In genomic region chr11:72573819-72574218, GRCm38 (mm10) we compare ENCODE assay signal across 8 mouse cellular contexts. TPM values are rescaled to one million over a fixed set of nuclear protein-coding genes. Genes with fewer than 3 reads are reported as not detected.
DNase-seq lines count a peak whose midpoint lies in the region; ATAC-seq and TF ChIP-seq lines count a peak whose summit lies in the region.

No protein-coding gene starts in this region.

- no peak for ATAC-seq in forebrain, embryonic 14.5 days
- no peak for ATAC-seq in forebrain, embryonic 11.5 days (replicated peaks; ENCODE audit: low FRiP score)
- ATAC-seq in intestine, postnatal 0 days = no peak

- WGBS in forebrain, embryonic 14.5 days = 100% methylated on average over 1 of the region's 1 CpGs
- 92% methylated on average over 1 of the region's 1 CpGs for WGBS in forebrain, embryonic 11.5 days
- 93% methylated on average over 1 of the region's 1 CpGs for WGBS in intestine, postnatal 0 days

- peak; percentile 40 for DNase-seq in forebrain, embryonic 14.5 days (ENCODE audit: low spot score)
- DNase-seq in forebrain, embryonic 11.5 days (ENCODE audit: low spot score) = no peak
- peak; percentile 29 for DNase-seq in urinary bladder, postnatal 14 days (ENCODE audit: low spot score)
- DNase-seq in urinary bladder, adult 2 months (ENCODE audit: low spot score) = no peak
- DNase-seq in spleen, postnatal 36 days (ENCODE audit: low spot score in 2 of 2) = peak; percentile 45 to 57
- DNase-seq in ovary, adult 18-20 months (ENCODE audit: low spot score) = no peak
- no peak for DNase-seq in layer of hippocampus, postnatal 36 days

- H3K4me3 ChIP-seq in forebrain, embryonic 14.5 days (ENCODE audit: low read depth, low read length) = no peak overlapping the region
- H3K4me3 ChIP-seq in forebrain, embryonic 11.5 days (ENCODE audit: low read depth, low read length) = no peak overlapping the region
- H3K4me3 ChIP-seq in intestine, postnatal 0 days (ENCODE audit: low read depth, low read length) = no peak overlapping the region

- H3K9me3 ChIP-seq in forebrain, embryonic 14.5 days (replicated peaks; ENCODE audit: control insufficient read depth, low read length) = no peaks in the 10 kb centered on the region
- H3K9me3 ChIP-seq in forebrain, embryonic 11.5 days (ENCODE audit: control insufficient read depth, low read length) = no peaks in the 10 kb centered on the region
- H3K9me3 ChIP-seq in intestine, postnatal 0 days (ENCODE audit: control insufficient read depth) = no peaks in the 10 kb centered on the region

- no peak overlapping the region for H3K27ac ChIP-seq in forebrain, embryonic 14.5 days (ENCODE audit: low read depth, low read length)
- no peak overlapping the region for H3K27ac ChIP-seq in forebrain, embryonic 11.5 days (ENCODE audit: low read depth, low read length)
- H3K27ac ChIP-seq in intestine, postnatal 0 days (ENCODE audit: low read depth, low read length) = no peak overlapping the region

- no peaks in the 10 kb centered on the region for H3K36me3 ChIP-seq in forebrain, embryonic 14.5 days (ENCODE audit: control insufficient read depth, insufficient read depth, low read length)
- H3K36me3 ChIP-seq in forebrain, embryonic 11.5 days (ENCODE audit: control insufficient read depth, insufficient read depth, low read length) = no peaks in the 10 kb centered on the region
- no peaks in the 10 kb centered on the region for H3K36me3 ChIP-seq in intestine, postnatal 0 days (ENCODE audit: control insufficient read depth, insufficient read depth)

- peak; percentile 82 for TF ChIP-seq CTCF in intestine, postnatal 0 days (IDR thresholded peaks at IDR 0.05; ENCODE audit: low read depth)

- H3K9ac ChIP-seq in forebrain, embryonic 14.5 days (ENCODE audit: low read length) = no peak overlapping the region
- no peak overlapping the region for H3K9ac ChIP-seq in forebrain, embryonic 11.5 days (ENCODE audit: low read length)
- no peak overlapping the region for H3K9ac ChIP-seq in intestine, postnatal 0 days (ENCODE audit: low read depth, low read length)

- H3K4me2 ChIP-seq in forebrain, embryonic 14.5 days (ENCODE audit: low read length) = no peak overlapping the region
- H3K4me2 ChIP-seq in forebrain, embryonic 11.5 days (ENCODE audit: low read depth, low read length, severe bottlenecking) = no peak overlapping the region
- no peak overlapping the region for H3K4me2 ChIP-seq in intestine, postnatal 0 days (replicated peaks; ENCODE audit: low read depth)

- H3K4me1 ChIP-seq in forebrain, embryonic 14.5 days (ENCODE audit: control insufficient read depth, insufficient read depth, low read length) = 0 out of 2 replicates have a peak, but pooled peaks cover 7% of the 10 kb centered on the region
- peaks cover 6% of the 10 kb centered on the region for H3K4me1 ChIP-seq in forebrain, embryonic 11.5 days (replicated peaks; ENCODE audit: control insufficient read depth, insufficient read depth, low read length)
- no peaks in the 10 kb centered on the region for H3K4me1 ChIP-seq in intestine, postnatal 0 days (replicated peaks; ENCODE audit: control insufficient read depth, insufficient read depth, low read length)

- no peaks in the 10 kb centered on the region for H3K27me3 ChIP-seq in forebrain, embryonic 14.5 days (replicated peaks; ENCODE audit: control insufficient read depth, insufficient read depth, low read length)
- no peaks in the 10 kb centered on the region; the same call in 1 of the 2 replicates for H3K27me3 ChIP-seq in forebrain, embryonic 11.5 days (ENCODE audit: control insufficient read depth, insufficient read depth, low read length)
- no peaks in the 10 kb centered on the region for H3K27me3 ChIP-seq in intestine, postnatal 0 days (replicated peaks; ENCODE audit: control insufficient read depth, insufficient read depth, low read length)

RNA-seq across cellular contexts. Expression of gene Spns3, which starts 23.5 kb away (rescaled TPM):
- polyA plus RNA-seq in forebrain, embryonic 14.5 days (2014; fragmentation: Nextera tagmentation; extraction: Ambion mirVana) = 0.10 and 0.16 TPM in 2 replicates
- polyA plus RNA-seq in forebrain, embryonic 11.5 days (2014; fragmentation: Nextera tagmentation; extraction: Ambion mirVana) = not detected in 2 replicates
- 0.45 and 0.46 TPM in 2 replicates for polyA plus RNA-seq in urinary bladder, adult 2 months (2012; rRNA removed)
- 11.1 and 12.2 TPM in 2 replicates for polyA plus RNA-seq in intestine, postnatal 0 days (2015; fragmentation: Nextera tagmentation; extraction: Ambion mirVana)
- total RNA-seq in layer of hippocampus, postnatal 36 days (2021) = under 1 TPM; 0.25 to 0.30 TPM

RNA-seq across cellular contexts. Expression of gene Ube2g1, which starts 33.3 kb away (rescaled TPM):
- 100 and 120 TPM in 2 replicates for polyA plus RNA-seq in forebrain, embryonic 14.5 days (2014; fragmentation: Nextera tagmentation; extraction: Ambion mirVana)
- polyA plus RNA-seq in forebrain, embryonic 11.5 days (2014; fragmentation: Nextera tagmentation; extraction: Ambion mirVana) = 105 and 110 TPM in 2 replicates
- 32.1 and 32.9 TPM in 2 replicates for polyA plus RNA-seq in urinary bladder, adult 2 months (2012; rRNA removed)
- polyA plus RNA-seq in intestine, postnatal 0 days (2015; fragmentation: Nextera tagmentation; extraction: Ambion mirVana) = 34.2 and 36.2 TPM in 2 replicates
- 10 to 100 TPM; 47.7 to 49.7 TPM for total RNA-seq in layer of hippocampus, postnatal 36 days (2021)

Comparison
In these comparisons a context has a peak if more than half of its experiments do, and no peak if none do; other contexts are left out.
1. DNase-seq: peak in forebrain, embryonic 14.5 days (single experiment), urinary bladder, postnatal 14 days (single experiment) and spleen, postnatal 36 days (2 of 2); none in forebrain, embryonic 11.5 days (single experiment), urinary bladder, adult 2 months (single experiment), ovary, adult 18-20 months (single experiment) and layer of hippocampus, postnatal 36 days (0 of 2).